Mouse (Mus musculus) T-cell, adult 2 months (primary cell): ENCODE data around the gene Ssb.
"Not testable (repeated sequence)": the region's sequence is repeated elsewhere in the genome, so short reads cannot be mapped to it uniquely, and the experiment has no call there.

Experiments
- DNase-seq: peaks from one replicate; pipeline ENCODE4 v3.0.0; 2022; ENCODE audit warnings: low spot score

Ssb gene

DNA sequence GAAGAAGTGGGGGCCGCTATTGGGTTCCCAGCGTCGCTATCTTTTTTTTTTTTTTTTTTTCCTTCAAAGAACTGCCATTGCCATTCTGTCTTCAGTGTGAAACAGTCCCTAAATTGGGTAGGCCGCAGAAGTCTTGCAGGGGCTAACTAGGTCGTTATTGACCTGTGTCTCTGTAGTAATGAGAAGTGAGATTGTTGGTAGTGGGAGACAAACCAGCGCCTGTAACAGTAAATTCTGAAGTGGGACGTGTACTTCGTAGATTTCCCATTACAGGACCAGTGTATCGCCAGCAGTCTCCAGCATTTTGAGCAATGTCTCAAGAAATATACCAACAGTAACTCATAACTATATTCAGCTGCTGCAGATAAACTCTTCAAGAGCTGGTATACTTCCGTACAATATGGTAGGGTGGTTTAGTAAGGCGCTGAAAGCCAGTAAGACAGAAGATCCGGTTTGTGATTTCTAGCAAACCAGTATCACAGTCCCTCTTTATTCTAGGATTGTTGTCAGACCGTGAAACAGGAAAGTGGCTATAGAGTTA lies 825 bp downstream of the Ssb start:
- peak; percentile 6 for DNase-seq

- peak; percentile 26 for DNase-seq
Observed at GRCm38 (mm10) chr2:69883990-69884391, 22.6 kb downstream of the Ssb start.

DNA sequence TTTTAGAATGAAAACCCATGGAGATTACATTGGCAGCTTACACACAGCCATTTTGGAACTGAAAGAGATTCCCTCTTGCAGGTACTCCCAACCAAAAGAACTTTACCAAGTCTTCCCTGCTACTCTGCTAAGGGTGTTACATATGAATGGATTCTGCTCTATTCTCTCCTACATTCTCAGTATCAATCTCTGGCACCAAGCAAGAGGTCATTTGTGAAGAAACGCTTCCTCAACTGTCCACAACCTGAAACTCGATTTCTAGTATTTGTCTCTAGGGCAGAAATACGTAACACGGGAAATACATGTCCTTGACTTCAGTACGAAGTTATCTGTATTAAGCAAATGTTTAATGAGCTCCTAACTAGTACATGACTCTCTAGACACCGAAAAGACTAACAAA lies 23.2 kb downstream of the Ssb start:
- DNase-seq = no peak

GRCm38 (mm10) chr2:69885050-69885449 lies 23.7 kb downstream of the Ssb start:
- no peak for DNase-seq

DNA sequence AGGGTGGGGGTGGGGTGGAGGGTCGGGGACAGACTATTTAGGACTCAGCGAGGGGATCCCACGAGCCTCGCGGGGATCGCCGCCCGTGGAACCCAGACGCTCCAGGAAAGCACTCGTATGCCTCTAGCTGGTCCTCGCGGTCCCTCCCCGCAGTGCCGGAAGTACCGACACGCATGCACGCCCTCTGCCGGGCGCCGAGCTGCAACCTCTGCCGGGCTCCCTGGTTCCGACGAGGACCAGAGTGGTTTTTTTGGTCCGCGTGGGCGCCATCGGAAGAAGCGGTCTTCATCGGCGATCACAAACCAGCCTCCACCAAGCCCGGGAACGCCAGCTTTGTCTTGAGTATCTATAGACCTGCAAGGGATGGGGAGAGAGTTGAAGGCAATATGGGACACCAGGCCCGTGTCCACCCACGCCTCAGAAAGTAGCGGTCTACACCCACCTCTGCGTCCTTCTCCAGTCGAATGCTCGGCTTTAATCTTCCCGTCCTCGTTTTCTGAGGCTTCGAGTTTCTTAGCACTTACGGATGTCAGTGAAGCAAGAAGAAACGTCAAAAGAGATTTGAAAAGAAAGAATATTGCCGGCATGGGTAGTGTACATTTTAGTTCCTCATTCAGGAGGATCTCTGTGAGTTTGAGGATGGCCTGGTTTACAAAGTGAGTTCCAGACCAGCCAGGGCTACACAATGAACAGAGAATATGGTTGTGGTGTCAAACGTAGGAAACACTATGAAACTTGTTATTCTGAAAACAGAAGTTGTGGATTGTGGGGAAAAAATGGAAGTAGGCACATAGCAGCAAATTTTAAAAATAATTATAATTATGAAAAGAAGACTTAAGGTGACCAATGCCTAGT lies 24.3 kb downstream of the Ssb start, which contains the start of gene Mettl5:
Gene Mettl5, minus strand, starts transcription at position 165 of the 855 bp plus-strand sequence.
- DNase-seq = peak; percentile 90

DNA sequence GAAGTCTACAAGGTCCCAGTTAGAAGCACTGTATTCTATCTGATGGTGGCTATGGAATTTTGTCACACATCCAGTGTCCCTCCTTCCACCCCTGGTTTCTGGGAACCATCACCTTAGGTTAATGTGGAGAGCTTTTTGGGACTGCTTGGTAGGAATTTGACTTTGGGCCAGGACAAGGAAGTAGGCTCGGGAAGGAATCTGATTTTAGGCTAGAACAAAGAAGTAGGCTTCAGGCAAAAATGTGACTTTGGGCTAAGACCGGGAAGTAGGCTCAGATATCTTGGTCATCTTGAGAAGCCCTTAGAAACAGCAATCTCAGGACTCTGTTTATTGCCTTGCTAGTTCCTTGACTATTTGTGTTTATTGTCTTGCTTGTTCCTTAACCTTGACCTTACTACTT lies 27.6 kb downstream of the Ssb start:
- no peak for DNase-seq

GRCm38 (mm10) chr2:69890843-69891242 lies 29.5 kb downstream of the Ssb start:
- DNase-seq = no peak

GRCm38 (mm10) chr2:69893145-69893544 lies 31.8 kb downstream of the Ssb start:
- no peak for DNase-seq

DNA sequence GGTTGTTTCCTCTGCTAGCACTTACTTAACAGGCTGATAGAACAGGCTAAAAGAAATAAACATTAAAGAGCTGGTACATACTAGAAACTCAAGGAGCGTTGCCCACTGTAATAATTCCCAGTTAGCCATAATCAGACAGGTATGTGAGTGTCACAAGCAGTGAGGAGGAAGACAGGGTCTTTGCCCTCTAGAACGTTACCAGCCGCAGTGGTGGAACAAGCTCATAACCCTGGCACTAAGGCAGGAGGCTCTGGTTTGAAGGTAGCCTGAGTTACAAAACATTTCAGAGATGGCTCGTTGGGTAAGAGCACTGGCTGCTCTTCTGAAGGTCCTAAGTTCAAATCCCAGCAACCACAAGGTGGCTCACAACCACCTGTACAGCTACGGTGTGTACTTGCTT lies 32.5 kb downstream of the Ssb start:
- DNase-seq = no peak

DNA sequence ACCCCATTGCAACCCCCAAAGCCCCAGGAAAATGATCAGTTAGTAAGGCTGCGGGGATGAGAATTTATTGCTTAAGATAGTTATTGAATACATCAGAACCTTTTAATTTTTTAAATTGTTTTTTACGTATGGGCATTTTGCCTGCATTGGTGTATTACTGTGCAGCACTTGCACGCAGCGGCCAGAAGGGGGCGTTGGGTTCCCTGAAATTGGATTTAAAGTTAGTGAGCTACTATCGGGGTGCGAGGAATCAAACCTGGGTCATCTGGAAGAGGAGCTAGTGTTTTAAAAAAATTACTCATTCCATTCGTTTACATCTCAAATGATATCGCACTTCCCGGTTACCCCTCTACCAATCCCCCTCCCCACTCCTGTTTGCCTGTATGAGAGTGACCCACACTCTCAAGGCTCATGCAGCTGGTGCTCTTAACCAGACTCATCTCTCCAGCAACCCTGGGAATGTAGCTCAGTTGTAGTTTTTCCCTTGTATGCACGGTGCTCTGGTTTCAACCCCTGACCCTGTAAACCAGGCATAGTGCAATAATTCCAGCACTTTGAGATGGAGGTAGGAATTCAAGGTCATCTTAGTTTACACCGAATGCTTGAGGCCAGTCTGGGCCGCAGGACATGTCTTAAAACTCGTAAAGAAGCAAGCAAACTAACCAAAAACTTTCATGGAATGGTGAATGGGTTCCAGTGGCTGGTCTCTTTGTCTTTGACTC lies 34.3 kb downstream of the Ssb start:
- peak; percentile 38 for DNase-seq

GRCm38 (mm10) chr2:69896224-69896581 lies 34.8 kb downstream of the Ssb start:
- DNase-seq = no peak

DNA sequence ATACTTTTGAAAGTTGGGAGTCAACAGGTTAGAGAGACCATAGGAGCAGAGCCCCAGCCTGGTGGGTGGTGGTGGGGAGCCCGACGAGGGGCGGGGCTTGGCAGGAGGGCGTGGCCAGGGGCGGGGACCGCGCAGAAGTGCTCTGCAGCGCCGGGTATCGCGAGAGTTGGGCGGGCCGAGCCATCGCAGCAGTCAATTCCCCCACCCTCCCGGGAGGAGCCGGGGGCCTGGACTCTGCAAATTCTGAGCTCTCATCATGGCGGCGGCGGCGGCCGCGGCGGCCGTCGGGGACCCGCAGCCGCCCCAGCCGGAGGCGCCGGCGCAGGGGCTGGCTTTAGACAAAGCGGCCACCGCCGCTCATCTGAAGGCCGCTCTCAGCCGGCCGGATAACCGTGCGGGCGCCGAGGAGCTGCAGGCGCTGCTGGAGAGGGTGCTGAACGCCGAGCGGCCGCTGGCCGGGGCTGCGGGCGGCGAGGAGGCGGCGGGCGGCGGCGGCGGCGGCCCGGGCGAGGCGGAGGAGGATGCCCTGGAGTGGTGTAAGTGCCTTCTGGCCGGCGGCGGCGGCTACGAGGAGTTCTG lies 35.8 kb downstream of the Ssb start, which contains the start of gene Ubr3:
Gene Ubr3, plus strand, starts transcription at position 208 of the 579 bp plus-strand sequence.
- peak; percentile 97 for DNase-seq

- DNase-seq = peak; percentile 38
Observed at GRCm38 (mm10) chr2:69897618-69898575, 36.5 kb downstream of the Ssb start.

DNA sequence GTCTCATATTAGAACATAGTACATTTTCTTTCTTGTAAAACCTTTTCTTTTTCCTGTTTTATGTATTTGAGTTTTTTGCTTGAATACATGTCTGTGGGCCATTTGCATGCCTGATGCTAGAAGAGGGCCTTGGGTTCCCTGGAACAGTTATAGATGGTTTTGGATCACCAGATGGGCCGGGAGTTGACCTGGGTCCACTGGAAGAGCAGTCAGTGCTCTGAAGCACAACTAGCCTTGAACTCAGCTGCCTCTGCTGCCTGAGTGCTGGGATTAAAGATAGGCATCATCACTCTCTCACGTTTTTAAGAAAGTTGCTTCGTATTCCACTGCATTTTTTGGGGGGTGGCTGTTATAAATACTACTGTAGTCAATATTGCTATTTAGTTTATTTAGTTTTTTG lies 42.2 kb downstream of the Ssb start:
- DNase-seq = no peak

DNA sequence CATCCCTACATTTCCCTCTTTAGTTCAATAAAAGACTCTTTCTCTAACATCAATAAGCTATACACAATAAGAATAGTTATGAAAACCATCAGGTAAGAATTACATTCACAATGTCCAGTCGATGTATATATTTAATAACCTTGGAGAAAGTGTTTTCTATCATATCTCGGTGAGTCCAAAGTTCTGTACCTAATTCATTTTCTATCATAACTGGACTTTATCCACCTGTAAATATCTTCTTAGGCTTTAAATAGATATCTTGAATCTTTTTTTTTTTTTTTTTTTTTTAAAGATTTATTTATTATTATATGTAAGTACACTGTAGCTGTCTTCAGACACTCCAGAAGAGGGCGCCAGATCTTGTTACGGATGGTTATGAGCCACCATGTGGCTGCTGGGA lies 46.0 kb downstream of the Ssb start:
- not testable (repeated sequence) for DNase-seq

DNA sequence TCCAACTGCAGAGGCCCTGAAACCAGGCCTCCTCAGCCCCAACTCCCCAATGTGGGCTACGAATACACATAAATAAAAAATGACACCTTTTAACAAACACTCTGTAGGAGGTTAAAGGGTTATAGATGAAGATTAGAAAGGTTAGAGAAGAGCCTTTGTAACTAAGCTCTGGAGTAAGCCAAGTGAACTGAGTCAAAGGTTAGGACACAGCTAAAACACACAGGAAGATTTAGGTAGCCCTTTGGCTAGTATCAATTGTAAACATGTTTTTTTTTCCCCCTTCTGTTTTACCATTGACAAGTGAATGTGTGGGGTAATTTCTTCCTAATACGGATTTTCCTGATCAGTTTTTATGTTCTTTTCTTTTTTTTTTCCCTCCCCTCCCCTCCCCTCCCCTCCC lies 51.4 kb downstream of the Ssb start:
- DNase-seq = no peak

DNA sequence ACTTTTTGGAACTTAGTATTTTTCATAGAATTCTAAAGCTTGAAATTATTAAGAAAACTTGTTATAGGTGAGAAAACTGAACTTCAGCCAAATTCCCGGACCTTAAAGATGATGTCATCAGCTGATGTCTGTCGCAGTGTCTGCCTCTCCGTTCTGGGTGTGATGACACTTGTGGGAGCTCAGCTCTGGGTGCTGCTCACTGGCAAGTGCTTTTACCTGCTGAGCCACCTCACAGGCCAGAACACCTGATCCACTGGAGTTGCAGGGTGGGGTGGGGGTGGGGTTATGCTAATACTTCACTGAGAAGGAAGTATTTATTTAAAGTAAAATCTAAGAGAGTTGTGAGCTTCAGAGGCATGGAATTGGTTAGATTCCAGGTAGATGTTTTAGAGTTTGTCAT lies 55.9 kb downstream of the Ssb start:
- DNase-seq = no peak
